ENCODE assay signal across 20 mouse cellular contexts in genomic region chr10:9704956-9705355, GRCm38 (mm10).
"Had no signal": no experiment of that assay in that cellular context is flagged by ENCODE, and none has a peak within 500 bp of the region (broad histone marks: within the 10 kb centered on the region; RNA-seq: fewer than 3 reads in every experiment).

No protein-coding gene starts in this region.

- H3K27me3 ChIP-seq: limb, embryonic 13.5 days; liver, embryonic 12.5 days; liver, embryonic 15.5 days; lung, embryonic 15.5 days; megakaryocyte, embryonic 14.5 days; neural tube, embryonic 13.5 days had no signal

- ATAC-seq: liver, embryonic 12.5 days had no signal

- DNase-seq: kidney, adult 8-10 months; kidney, postnatal 10 days; kidney, postnatal 4 days; liver; lung, adult 18-20 months; lung, postnatal 10 days; lung, postnatal 36 days; midbrain, embryonic 14.5 days; thymus, adult 2 months; thymus, postnatal 14 days; thymus, postnatal 4 days had no signal

- H3K4me1 ChIP-seq: kidney, embryonic 15.5 days; liver, embryonic 12.5 days; liver, embryonic 15.5 days; lung, embryonic 15.5 days; megakaryocyte, embryonic 14.5 days; midbrain, embryonic 10.5 days; neural tube, embryonic 13.5 days had no signal

- H3K9me3 ChIP-seq: kidney, embryonic 15.5 days; limb, embryonic 10.5 days; limb, embryonic 13.5 days; liver, embryonic 12.5 days; liver, embryonic 15.5 days; lung, embryonic 15.5 days; megakaryocyte, embryonic 14.5 days; midbrain, embryonic 10.5 days; neural tube, embryonic 13.5 days had no signal

- H3K4me3 ChIP-seq: kidney, embryonic 15.5 days; limb, embryonic 10.5 days; limb, embryonic 13.5 days; liver, embryonic 12.5 days; liver, embryonic 15.5 days; lung, embryonic 15.5 days; megakaryocyte, embryonic 14.5 days; midbrain, embryonic 10.5 days; neural tube, embryonic 13.5 days had no signal

- H3K9ac ChIP-seq: kidney, embryonic 15.5 days; limb, embryonic 13.5 days; liver, embryonic 12.5 days; liver, embryonic 15.5 days; lung, embryonic 15.5 days; neural tube, embryonic 13.5 days had no signal

- H3K27ac ChIP-seq: kidney, embryonic 15.5 days; limb, embryonic 10.5 days; limb, embryonic 13.5 days; liver, embryonic 12.5 days; liver, embryonic 15.5 days; lung, embryonic 15.5 days; midbrain, embryonic 10.5 days; neural tube, embryonic 13.5 days had no signal

- H3K36me3 ChIP-seq: kidney, embryonic 15.5 days; limb, embryonic 10.5 days; limb, embryonic 13.5 days; liver, embryonic 12.5 days; liver, embryonic 15.5 days; lung, embryonic 15.5 days; midbrain, embryonic 10.5 days; neural tube, embryonic 13.5 days had no signal

- H3K4me2 ChIP-seq: kidney, embryonic 15.5 days; limb, embryonic 13.5 days; liver, embryonic 12.5 days; liver, embryonic 15.5 days; lung, embryonic 15.5 days; neural tube, embryonic 13.5 days had no signal
